Mouse (Mus musculus) forebrain, embryonic 12.5 days (tissue): ENCODE data around the gene Rad21l. TPM values are rescaled to one million over a fixed set of nuclear protein-coding genes. Genes with fewer than 3 reads are reported as not detected.
A peak's percentile ranks its signal among the peaks of the same experiment; 100 is the strongest.

Experiments used
- ATAC-seq: fragments of 200-750 bp; cut with Nextera tagmentation; 2 replicates; pipeline ENCODE4 v1.8.0; 2017; ENCODE audit warnings: moderate TSS enrichment; ENCODE audit not compliant: low FRiP score
- H3K27ac ChIP-seq: fragments of 300-500 bp; sonication (generic); 2 replicates; pipeline ENCODE4 v1.5.1; 2016; ENCODE audit warnings: mild to moderate bottlenecking
- H3K27me3 ChIP-seq: fragments of 300-500 bp; sonication (generic); 2 replicates; pipeline ENCODE4 v1.6.1; 2016; ENCODE audit warnings: mild to moderate bottlenecking
- H3K36me3 ChIP-seq: fragments of 300-500 bp; sonication (generic); replicated peaks from 2 replicates; pipeline ENCODE4 v1.6.1; 2016; ENCODE audit warnings: mild to moderate bottlenecking
- H3K4me1 ChIP-seq: fragments of 300-500 bp; sonication (generic); 2 replicates; pipeline ENCODE4 v1.6.1; 2016
- H3K4me2 ChIP-seq: fragments of 300-500 bp; sonication (generic); 2 replicates; pipeline ENCODE4 v1.6.1; 2016; ENCODE audit warnings: mild to moderate bottlenecking, moderate library complexity
- H3K4me3 ChIP-seq: fragments of 300-500 bp; sonication (generic); replicated peaks from 2 replicates; pipeline ENCODE4 v1.5.1; 2016; ENCODE audit warnings: mild to moderate bottlenecking
- H3K9ac ChIP-seq: fragments of 300-500 bp; sonication (generic); 2 replicates; pipeline ENCODE4 v1.6.1; 2016; ENCODE audit warnings: mild to moderate bottlenecking
- H3K9me3 ChIP-seq: fragments of 300-500 bp; sonication (generic); 2 replicates; pipeline ENCODE4 v1.6.1; 2016
- WGBS: fragments of 180-500 bp; shearing (Covaris S2); methylation state at CpG from one replicate; pipeline ENCODE4 v1.1.7; 2016; 5-methylcytosine and 5-hydroxymethylcytosine counted together
- polyA plus RNA-seq: library from polyadenylated mRNA; unstranded; fragments of >200 nt; fragmentation: Nextera tagmentation; extraction: Ambion mirVana; gene quantifications from 2 replicates; pipeline ENCODE4 v1.2.1, GENCODE M21; 2016

Gene Rad21l
- polyA plus RNA-seq, result 0.12 TPM in 1 of 2 replicates, not detected in the other

DNA sequence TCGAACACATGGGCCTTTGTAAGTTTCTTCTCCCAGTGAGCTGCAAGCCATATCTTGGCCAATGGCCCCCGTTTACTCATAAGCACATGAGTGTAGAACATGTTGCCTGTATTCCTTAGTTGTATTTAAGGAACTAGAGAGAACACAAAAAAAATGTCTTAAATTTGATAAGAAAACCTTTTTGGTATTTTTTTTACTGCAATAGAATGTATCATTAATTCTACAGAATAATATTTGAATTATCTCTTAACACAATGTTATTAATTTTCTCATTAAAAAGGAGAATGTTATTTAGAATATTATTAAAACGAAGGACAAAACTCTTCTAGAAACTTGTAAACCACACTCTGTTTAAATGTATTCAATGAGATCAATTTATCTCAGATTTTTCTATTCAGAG is at the start of gene Rad21l:
Rad21l (minus strand) TSS at position 101 of the 400 bp plus-strand sequence.
- WGBS, result 75% methylated on average over 3 of the region's 3 CpGs

DNA sequence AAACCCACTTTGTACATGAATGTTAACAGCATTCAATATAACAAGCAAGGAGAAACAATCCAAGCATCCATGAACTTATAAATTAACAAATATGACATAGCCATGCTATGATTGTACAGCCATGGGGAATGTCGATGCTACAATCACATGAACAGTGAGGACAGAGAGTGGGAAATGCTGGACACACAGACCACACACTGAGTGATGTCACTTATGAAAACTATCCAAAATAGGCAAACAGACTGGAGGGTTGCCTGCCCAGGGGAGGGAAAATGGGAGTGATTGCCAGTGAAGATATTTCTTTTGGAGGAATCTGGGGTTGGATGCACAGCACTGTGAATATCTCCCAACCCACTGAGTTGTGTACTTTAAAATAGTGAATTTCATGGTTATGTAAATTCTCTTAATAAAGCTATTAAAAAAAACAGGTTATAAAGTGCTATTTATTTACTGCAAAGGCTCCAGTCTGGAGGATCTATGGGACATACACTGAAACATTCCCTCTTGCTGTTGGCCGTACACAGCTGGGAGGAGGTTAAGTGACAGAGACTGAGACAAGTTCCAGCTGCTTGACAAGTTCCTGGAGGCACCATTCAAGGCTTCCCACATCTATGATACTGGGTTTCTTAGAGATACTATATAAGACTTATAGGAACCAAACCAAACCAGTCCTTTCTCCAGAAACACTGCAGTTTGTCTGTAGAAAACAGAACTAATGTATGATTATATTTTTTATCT is 48.2 kb upstream of the Rad21l start:
- H3K36me3 ChIP-seq, result peaks cover 51% of the 10 kb centered on the region
- H3K9ac ChIP-seq, result no peak overlapping the region
- H3K4me2 ChIP-seq, result no peak overlapping the region
- no peak overlapping the region for H3K27ac ChIP-seq
- H3K4me1 ChIP-seq, result no peaks in the 10 kb centered on the region
- 88% methylated on average over 2 of the region's 2 CpGs for WGBS
- H3K27me3 ChIP-seq, result no peaks in the 10 kb centered on the region
- no peak overlapping the region for H3K4me3 ChIP-seq
- ATAC-seq, result no peak
- H3K9me3 ChIP-seq, result no peaks in the 10 kb centered on the region

More for the DNA sequence above, at the start of gene Rad21l:
- Histone ChIP-seq H3K9ac (no peak within 1 kb of the TSS), H3K4me1 (0 out of 2 replicates have a peak, but pooled peaks cover 3% of the 10 kb centered on the region), H3K9me3 (peaks cover 6% of the 10 kb centered on the region; the same call in 1 of the 2 replicates), H3K27me3 (peaks cover 14% of the 10 kb centered on the region), H3K27ac (no peak within 1 kb of the TSS), H3K4me2 (no peak within 1 kb of the TSS), H3K4me3 (no peak within 1 kb of the TSS), H3K36me3 (no peaks in the 10 kb centered on the region)
- no peak for ATAC-seq

DNA sequence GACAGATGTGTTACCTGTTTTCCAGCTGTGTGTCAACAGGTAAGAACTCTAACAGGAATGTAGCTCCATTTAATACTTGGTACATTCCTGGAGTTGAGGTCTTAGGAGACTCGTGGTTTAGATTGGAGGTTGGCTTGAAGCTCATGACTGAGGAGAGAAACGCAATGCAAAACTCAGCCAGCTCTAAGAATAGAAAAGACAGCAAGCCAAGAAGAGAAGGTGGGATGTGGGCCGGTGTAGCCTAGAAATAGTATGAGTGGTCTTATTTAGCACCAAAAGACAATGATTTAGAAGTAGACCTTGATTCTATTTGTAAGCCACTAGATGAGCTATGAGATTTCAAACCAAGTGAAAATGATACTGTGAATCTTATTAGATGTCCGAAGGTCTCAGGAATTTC is 47.2 kb upstream of the Rad21l start:
- no peak for ATAC-seq
- Histone ChIP-seq H3K4me2 (no peak overlapping the region), H3K9ac (no peak overlapping the region), H3K27ac (no peak overlapping the region), H3K4me1 (no peaks in the 10 kb centered on the region), H3K4me3 (no peak overlapping the region), H3K36me3 (peaks cover 42% of the 10 kb centered on the region), H3K27me3 (no peaks in the 10 kb centered on the region), H3K9me3 (no peaks in the 10 kb centered on the region)
- WGBS, result 93% methylated on average over 4 of the region's 4 CpGs

DNA sequence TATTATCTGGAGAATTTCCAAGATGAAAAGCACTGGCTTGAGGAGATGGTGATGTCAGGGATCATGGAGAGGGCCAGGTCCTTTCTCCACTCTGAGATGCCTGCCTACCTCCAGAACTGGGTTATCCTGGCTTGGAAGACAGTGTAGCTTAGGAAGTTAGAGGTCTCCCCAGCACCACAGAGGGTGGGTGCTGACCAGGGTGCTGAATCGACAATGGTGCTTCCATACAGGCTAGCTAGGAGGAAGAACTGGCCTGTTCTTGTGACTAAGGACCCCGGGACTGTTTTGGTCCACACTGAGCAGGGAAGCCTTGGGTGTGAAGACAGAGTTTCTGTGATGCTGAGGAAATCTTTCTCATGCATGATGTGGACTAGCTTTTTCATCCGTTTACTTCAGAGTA is 44.3 kb upstream of the Rad21l start:
- Histone ChIP-seq H3K4me1 (no peaks in the 10 kb centered on the region), H3K4me3 (no peak overlapping the region), H3K4me2 (no peak overlapping the region), H3K27me3 (no peaks in the 10 kb centered on the region), H3K9ac (no peak overlapping the region), H3K36me3 (peaks cover 15% of the 10 kb centered on the region), H3K9me3 (no peaks in the 10 kb centered on the region), H3K27ac (no peak overlapping the region)
- no peak for ATAC-seq
- WGBS, result 42% methylated on average over 3 of the region's 3 CpGs

DNA sequence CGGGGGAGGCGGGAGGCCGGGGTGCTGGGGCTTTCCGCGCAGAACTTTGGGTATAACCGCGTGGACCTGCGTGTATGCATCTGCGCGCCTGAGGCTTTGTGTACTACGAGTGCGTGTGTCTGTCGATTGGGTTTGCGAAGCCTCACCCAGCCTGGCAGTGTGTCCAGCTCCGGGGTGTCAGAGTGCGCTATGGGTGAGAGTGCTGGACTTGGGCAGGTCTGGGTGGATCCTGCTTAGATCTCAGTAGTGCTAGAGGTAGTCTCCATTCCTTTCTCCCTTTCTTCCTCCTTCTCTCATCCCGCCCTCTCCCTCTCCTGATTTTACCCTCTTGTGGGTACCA is 34.5 kb upstream of the Rad21l start:
- 1% methylated on average over 16 of the region's 17 CpGs for WGBS

DNA sequence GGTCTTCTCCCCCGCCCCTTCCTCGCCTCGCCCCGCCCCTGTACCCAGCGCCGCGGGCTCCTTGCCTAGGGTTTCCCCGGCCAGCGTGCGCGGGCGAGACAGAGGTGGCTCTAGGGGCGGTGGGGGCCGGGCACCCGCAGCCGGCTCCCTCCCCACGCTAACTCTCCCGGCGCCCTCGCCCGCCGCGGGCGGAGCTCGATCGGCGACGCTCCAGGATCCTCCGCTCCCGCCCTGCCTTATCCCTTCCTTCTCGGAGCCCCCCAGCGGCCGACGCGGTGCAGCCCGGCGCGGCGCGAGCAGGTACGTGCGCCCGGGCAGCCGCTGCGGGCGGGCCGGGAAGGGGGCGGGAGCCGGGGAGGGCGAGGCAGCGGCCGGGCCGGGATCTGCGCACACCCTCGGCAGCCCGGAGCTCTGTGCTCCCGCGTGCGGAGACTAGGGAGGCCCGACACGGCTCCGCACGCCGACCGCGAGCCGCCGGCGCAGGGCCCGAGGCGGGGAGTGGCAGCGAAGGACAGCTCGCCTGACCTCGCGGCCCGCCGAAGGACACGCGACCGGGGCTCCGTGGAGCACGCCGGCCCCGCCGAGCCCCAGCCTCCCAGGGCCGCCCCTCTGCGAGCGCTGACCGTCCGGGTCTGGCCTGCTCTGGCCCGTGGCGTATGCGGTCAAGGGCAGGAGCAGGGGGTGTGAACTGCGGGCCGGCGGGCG is 34.0 kb upstream of the Rad21l start:
- H3K27me3 ChIP-seq, result peaks cover 31% of the 10 kb centered on the region
- H3K36me3 ChIP-seq, result peaks cover 9% of the 10 kb centered on the region; the same call in 1 of the 2 replicates
- peak overlapping the region; percentile 99 for H3K4me2 ChIP-seq
- H3K27ac ChIP-seq, result peak overlapping the region; percentile 66
- ATAC-seq, result peak; percentile 90
- WGBS, result under 1% methylated on average over 85 of the region's 97 CpGs
- peak overlapping the region; percentile 79 for H3K4me3 ChIP-seq
- peak overlapping the region; percentile 87 for H3K9ac ChIP-seq
- H3K4me1 ChIP-seq, result peaks cover 17% of the 10 kb centered on the region
- no peaks in the 10 kb centered on the region for H3K9me3 ChIP-seq

More for the DNA sequence above, 34.5 kb upstream of the Rad21l start:
- Histone ChIP-seq H3K4me1 (peaks cover 17% of the 10 kb centered on the region), H3K9me3 (no peaks in the 10 kb centered on the region), H3K4me2 (peak overlapping the region; percentile 99), H3K36me3 (peaks cover 12% of the 10 kb centered on the region; the same call in 1 of the 2 replicates), H3K27me3 (peaks cover 31% of the 10 kb centered on the region), H3K9ac (peak overlapping the region; percentile 87), H3K27ac (peak overlapping the region; percentile 66; the same call in 1 of the 2 replicates), H3K4me3 (peak overlapping the region; percentile 79)
- ATAC-seq, result peak; percentile 66

DNA sequence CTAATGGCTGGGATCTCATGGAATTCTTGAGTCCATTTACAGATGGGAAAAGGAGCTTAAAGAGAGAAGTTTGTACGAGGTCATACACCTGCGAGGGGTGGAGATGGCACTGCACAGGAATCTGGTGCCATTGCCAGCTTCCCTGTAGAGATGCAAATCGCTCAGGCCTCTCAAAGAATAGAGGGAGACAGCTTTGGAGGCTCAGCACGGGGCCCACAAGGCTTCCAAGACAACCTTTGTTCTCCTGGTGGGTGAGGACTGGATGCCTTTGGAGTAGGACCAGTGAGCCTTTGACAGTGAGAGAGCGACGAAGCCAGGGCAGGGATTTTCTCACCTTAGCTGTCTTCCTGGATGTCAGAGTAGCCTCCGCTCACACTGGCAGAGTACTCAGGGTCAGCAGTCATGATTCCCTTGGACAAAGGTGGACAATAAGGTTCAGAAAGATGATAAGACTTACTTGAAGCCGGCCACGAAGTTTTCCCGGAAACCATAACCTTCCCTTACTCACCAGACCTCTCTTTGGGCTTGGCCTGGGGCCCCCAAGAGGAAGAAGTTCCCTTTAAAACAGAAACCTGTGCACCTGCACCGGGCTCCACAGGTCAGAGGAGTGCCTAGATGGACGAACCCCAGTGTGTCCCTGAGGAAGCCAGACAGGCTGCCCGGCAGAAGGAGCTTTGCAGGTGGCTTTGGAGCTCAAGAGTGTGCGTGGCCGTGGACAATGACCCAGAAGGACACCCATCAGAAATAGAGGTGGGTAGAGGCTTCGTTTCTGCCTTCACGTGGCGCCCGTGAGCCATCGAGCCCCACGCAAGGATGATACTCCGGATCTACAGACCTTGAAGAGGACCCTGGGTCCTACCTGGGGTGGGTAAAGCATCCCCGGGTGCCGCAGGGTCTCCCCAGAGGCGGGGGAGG is 33.2 kb upstream of the Rad21l start, which contains the start of gene Tmem74b:
Tmem74b (plus strand) TSS at position 778 of the 915 bp plus-strand sequence.
- H3K4me1 ChIP-seq, result peaks cover 17% of the 10 kb centered on the region
- 0 out of 2 replicates have a peak, but pooled peaks cover under 1% of the 10 kb centered on the region for H3K36me3 ChIP-seq
- H3K4me3 ChIP-seq, result peak within 1 kb of the TSS; percentile 79
- H3K4me2 ChIP-seq, result peak within 1 kb of the TSS; percentile 99
- H3K9me3 ChIP-seq, result no peaks in the 10 kb centered on the region
- 4% methylated on average over 25 of the region's 25 CpGs for WGBS
- peak within 1 kb of the TSS; percentile 66 for H3K27ac ChIP-seq
- peak; percentile 14; the same call in 1 of the 2 replicates for ATAC-seq
- H3K9ac ChIP-seq, result peak within 1 kb of the TSS; percentile 87
- peaks cover 31% of the 10 kb centered on the region for H3K27me3 ChIP-seq

DNA sequence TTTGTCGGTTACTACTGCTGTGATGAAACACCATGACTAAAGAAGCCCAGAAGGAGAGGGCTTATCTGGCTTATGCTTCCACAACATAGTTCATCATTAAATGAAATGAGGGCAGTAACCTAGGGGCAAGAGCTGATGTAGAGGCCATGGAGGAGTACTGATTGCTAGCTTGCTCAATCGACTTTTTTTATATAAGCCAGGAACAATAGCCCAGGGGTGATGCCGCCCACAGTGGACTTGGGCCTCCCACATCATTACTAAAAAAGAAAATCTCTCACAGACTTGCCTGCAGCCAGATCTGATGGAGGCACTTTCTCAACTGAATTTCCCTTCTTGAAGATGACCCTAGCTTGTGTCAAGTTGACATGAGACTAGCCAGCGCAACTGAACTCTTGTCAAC is 14.6 kb upstream of the Rad21l start:
- 97% methylated on average over 4 of the region's 4 CpGs for WGBS
- no peaks in the 10 kb centered on the region for H3K9me3 ChIP-seq
- H3K27ac ChIP-seq, result no peak overlapping the region
- no peaks in the 10 kb centered on the region for H3K4me1 ChIP-seq
- ATAC-seq, result no peak
- no peak overlapping the region for H3K9ac ChIP-seq
- H3K4me3 ChIP-seq, result no peak overlapping the region
- H3K27me3 ChIP-seq, result no peaks in the 10 kb centered on the region
- no peaks in the 10 kb centered on the region for H3K36me3 ChIP-seq
- no peak overlapping the region for H3K4me2 ChIP-seq

DNA sequence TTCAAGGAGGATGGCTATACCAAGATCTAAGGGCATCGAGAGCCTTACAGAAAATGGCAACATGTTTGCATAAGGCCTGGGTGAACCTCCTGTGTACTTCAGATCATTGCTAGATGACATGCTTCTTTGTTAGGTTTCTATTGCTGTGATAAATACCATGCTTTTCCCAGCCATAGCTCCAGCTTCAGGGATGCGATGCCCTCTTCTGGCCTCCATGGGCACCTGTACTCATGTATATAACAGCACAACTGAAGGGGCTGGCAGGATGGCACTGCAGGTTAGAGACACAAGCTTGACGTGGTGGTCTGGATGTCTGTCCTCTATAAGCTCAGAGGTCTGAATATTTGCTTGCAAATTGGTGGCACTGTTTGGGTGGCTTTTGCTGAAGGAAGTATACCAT is 14.0 kb upstream of the Rad21l start:
- H3K9me3 ChIP-seq, result no peaks in the 10 kb centered on the region
- no peaks in the 10 kb centered on the region for H3K36me3 ChIP-seq
- no peaks in the 10 kb centered on the region for H3K27me3 ChIP-seq
- WGBS, result 65% methylated on average over 3 of the region's 3 CpGs
- H3K4me1 ChIP-seq, result no peaks in the 10 kb centered on the region
- no peak overlapping the region for H3K27ac ChIP-seq
- peak; percentile 64; the same call in 1 of the 2 replicates for ATAC-seq
- H3K4me3 ChIP-seq, result no peak overlapping the region
- no peak overlapping the region for H3K4me2 ChIP-seq
- H3K9ac ChIP-seq, result no peak overlapping the region

DNA sequence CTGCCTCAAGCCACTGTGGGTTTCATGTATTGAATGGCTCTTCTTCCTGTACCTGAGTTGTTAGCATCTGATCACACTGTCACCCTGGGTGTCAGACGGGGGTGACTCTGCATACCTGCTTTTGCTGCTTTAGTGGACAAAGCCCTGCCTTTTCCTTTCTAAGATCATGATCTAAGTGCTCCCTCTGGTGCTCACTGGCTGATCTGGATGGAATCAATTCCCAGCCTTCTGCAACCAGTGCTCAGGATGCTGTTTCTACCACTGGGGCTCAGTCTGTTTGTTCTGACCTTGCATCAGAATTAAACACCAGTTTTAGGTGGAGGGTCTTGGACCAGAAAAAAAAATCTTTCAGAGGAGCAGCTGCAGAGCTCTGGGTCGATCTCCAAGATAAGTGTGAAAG is 7.9 kb upstream of the Rad21l start:
- Histone ChIP-seq H3K36me3 (no peaks in the 10 kb centered on the region), H3K27me3 (peaks cover 7% of the 10 kb centered on the region), H3K4me2 (no peak overlapping the region), H3K4me1 (no peaks in the 10 kb centered on the region), H3K9me3 (no peaks in the 10 kb centered on the region), H3K4me3 (no peak overlapping the region), H3K9ac (no peak overlapping the region), H3K27ac (no peak overlapping the region)
- ATAC-seq, result no peak
- 51% methylated on average over 2 of the region's 2 CpGs for WGBS

DNA sequence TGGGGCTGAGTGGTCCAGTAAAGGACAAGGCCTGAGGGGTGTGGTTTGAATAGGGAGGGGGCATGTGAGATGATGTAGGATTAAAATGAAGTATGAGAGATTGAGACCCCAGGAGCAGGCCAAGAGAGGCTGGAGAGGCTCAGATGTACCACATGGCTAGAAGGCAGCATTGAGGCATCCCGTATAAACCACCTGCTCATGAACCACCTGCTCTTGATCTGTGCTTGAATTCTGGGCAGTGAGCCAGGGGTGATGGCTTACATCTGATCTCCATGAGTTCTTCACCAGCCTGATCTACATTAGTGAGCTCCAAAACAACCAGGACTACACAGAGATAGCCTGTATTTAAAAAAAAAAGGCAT is 2.6 kb upstream of the Rad21l start:
- Histone ChIP-seq H3K4me2 (no peak overlapping the region), H3K36me3 (no peaks in the 10 kb centered on the region), H3K4me1 (0 out of 2 replicates have a peak, but pooled peaks cover 3% of the 10 kb centered on the region), H3K9ac (no peak overlapping the region), H3K4me3 (no peak overlapping the region), H3K27ac (no peak overlapping the region), H3K27me3 (peaks cover 21% of the 10 kb centered on the region), H3K9me3 (peaks cover 6% of the 10 kb centered on the region; the same call in 1 of the 2 replicates)
- no peak for ATAC-seq
- 63% methylated on average over 1 of the region's 1 CpGs for WGBS
